Mouse (Mus musculus): ENCODE measurements at regions not wholly inside any gene's neighbourhood (a gene's known extent, or its start where the extent isn't known, plus 50 kb on each side); places are given as distances from the start of the nearest gene placed in this dataset.

- TF ChIP-seq FLI1 (IDR thresholded peaks at IDR 0.05; ENCODE audit: low read length) (no peak), GATA1 (IDR thresholded peaks at IDR 0.05; ENCODE audit: borderline replicate concordance, low read length) (no peak)
Observed at GRCm38 (mm10) chr15:74325543-74325942, 310.6 kb downstream of the Mroh4 start.

Data from megakaryocyte, embryonic 14.5 days (primary cell).